Mouse (Mus musculus): Measurements from ENCODE around the gene Mipol1.

Gene Mipol1

GRCm38 (mm10) chr12:57515702-57516377, 285.6 kb downstream of the Mipol1 start:
- no peak for DNase-seq (ENCODE audit: low spot score)

DNA sequence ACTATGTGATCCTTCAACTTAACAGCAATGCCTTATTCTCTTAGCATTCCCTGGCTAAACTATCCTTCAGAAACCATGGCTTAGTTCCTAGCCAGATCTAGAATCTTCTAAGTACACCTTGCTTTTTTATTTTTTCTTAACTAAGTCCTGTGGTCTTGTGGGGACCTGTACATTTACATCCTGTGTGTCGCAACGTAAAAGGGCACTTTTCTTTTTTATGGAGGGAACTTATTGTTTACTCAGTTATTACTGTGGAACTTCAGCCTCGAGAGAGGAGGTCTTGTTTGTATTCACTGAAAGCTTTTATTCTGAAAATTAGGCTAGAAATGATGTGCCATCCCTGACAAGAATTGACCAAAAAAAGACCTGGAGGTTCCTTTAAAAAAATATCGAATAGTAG, 298.1 kb downstream of the Mipol1 start:
- no peak for DNase-seq (ENCODE audit: low spot score)

DNA sequence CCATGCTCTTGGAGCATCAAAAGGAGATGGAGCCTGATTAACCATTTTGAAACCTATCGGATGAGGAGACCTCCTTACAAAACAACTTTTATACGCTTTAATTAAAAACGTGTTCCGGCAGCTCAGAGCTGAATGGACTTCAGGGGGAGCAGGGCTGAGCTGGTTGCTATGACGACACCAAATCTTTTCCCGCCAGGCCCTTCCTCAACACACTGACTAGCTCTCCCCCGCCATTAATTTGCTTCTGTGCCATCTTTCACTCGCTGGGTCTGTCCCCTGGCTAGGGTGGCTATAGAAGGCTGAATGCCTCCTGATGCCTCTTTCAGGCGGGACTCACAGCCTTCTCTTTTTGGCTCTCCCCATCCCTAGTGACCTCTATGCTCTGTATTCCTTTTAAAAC, 300.2 kb downstream of the Mipol1 start:
- DNase-seq (ENCODE audit: low spot score): no peak

- no peak for DNase-seq (ENCODE audit: low spot score)
Observed at GRCm38 (mm10) chr12:57534517-57534878, 304.3 kb downstream of the Mipol1 start.

GRCm38 (mm10) chr12:57534879-57535611, 304.8 kb downstream of the Mipol1 start:
- no peak for DNase-seq (ENCODE audit: low spot score)

DNA sequence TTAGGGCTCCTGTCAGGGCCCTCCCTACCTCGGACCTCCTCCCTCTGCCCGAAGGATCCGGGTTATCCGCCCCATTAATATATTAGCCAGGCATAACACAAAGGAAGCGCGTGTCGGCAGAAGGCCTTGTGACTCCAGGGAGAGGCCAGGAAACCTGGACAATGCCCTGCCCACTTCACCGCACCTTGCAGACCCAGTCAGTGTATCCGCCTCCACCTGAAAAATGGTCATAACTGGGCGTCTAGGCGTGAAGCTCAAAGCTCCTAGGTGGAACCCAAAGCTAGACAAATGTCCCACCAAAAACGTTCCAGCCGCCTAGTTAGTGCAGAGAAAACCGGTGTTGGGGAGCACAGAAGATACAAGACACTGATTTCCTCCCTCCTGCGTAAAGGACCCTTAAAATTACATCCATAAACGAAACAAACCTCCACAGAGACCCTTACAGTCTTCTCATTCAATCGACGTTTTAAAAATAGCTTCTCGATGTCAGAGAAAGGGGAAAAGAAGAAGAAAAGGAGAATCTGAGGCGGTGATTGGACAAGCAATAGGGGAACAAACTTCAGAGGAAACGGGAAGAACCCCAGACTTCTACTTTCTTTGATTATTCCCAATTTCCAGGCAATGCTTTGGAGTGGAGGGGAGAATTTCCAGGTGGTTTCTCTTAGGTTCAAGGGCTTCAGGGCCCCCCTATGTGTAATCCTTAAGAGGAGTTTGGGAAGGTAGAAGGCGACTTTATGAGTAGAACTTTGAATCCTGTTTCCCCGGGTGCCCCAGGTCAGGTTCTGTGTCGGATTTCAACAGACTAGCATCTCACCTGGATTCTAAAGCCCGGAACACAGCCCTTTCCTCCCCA, 306.1 kb downstream of the Mipol1 start:
- no peak for DNase-seq (ENCODE audit: low spot score)

DNA sequence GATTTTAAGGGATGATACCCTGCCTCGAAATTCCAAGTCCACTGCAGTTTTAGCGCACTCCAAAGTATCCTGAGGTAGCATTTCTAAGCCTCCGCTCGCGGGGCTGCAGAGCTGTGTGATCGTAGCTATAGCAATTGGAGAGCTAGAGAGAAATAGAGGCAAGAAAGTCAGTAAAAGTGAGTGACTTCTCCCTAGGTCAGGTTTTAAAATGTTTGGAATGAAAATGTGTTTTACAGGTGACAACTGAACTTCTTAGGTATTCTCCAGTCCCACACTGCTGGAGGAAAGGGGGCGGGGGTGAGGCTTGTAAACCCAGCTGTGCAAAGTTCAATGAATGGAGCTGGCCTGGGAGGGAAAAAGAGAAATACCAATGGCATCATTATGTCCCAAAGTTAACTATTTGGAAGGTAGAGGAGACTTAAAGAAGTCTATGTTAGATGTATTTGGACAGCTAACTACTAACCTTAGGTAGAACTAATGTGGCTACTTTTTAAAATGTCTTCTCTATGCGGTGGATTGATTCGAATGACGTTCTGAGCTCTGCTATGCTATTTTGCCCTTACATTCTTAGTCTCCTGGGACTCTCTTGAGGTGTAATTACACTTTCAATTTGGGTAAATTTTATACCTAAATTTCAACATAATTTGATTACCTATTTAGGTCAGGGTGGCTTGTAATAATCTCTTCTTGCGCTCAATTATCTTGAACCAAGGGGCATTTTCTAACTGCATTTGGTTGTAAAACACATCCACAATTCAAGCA, 306.9 kb downstream of the Mipol1 start:
- DNase-seq (ENCODE audit: low spot score): no peak

DNA sequence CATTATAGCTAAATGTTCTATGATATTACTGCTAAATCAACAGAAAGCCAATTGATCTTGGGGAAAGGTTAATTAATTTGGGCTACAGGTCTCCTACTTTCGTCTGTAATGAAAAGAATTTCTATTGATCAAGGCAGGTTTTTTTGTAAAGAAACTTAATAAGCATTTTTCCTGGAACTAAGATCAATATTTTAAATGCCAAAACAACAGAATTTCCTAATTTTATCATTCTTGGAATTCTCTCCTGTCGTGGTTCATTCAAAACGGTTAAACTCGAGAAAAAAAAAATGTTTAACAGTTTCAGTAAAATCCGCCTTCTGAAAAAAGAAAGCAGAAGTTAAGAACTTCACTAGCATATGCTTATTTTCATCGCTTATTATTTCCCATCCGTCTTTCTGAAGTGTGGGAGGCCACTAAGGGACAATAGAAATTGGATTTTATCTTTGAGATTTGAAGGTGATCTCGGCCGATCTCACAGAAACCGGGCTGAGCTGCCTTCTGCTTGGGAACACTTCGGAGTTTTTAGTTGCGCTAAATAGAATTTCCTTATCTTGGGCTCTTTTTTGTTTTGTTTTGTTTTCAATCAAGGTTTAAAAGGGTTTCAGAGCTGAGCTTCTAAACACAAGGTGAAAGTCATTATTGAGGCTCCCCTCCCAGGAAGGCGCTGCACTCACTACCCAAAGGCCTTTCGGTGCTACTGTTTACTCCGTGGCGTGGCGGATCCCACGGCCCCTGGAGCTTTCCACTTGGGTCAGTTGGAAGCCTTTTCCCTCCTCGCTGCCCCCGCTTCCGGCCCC, 307.8 kb downstream of the Mipol1 start:
- no peak for DNase-seq (ENCODE audit: low spot score)

GRCm38 (mm10) chr12:57538588-57539550, 308.6 kb downstream of the Mipol1 start:
- DNase-seq (ENCODE audit: low spot score): no peak

GRCm38 (mm10) chr12:57539551-57539985, 309.3 kb downstream of the Mipol1 start:
- DNase-seq (ENCODE audit: low spot score): no peak

GRCm38 (mm10) chr12:57541118-57541517, 310.9 kb downstream of the Mipol1 start:
- no peak for DNase-seq (ENCODE audit: low spot score)

- no peak for DNase-seq (ENCODE audit: low spot score)
Observed at GRCm38 (mm10) chr12:57541931-57542745, 311.9 kb downstream of the Mipol1 start.

DNA sequence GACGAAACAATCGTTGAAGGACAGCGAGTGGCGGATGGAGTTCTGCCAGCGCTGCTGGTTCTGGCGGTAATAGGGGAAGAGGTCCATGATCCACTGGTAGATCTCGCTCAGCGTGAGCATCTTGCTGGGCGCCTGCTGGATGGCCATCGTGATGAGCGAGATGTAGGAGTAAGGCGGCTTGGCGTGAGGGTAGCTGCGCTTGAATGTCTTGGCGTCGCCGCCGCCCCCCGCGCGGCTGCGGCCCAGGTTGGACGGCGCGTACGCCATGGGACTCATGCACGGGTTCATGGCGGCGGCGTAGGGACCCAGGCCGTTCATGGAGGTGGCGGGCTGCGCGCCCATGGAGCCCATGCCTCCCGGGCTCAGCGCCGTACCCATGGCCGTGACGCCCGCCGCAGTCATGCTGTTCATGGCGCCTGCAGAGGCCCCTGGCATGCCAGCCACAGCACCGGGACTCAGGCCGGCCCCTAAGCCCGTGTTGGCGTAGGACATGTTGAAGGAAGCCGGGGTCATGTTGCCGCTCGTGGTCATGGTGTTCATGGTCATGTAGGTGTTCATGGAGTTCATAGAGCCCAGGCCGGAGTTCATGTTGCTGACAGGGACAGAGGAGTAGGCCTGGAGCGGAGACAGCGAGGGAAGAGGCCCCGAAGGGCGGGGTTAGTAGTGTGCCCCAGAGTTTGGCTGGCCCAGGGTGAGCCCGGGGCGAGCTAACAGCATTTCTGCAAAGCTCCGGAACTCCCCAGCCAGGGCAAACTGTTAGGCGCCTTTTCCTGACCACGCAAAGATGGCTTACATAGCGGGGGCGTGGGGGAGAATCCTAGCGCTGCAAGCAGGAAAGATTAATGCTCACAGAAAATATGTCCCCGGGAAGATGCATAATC, 312.8 kb downstream of the Mipol1 start:
- no peak for DNase-seq (ENCODE audit: low spot score)

GRCm38 (mm10) chr12:57543627-57543991, 313.4 kb downstream of the Mipol1 start:
- DNase-seq (ENCODE audit: low spot score): no peak

GRCm38 (mm10) chr12:57544641-57545370, 314.6 kb downstream of the Mipol1 start:
- peak; percentile 70 for DNase-seq (ENCODE audit: low spot score)

DNA sequence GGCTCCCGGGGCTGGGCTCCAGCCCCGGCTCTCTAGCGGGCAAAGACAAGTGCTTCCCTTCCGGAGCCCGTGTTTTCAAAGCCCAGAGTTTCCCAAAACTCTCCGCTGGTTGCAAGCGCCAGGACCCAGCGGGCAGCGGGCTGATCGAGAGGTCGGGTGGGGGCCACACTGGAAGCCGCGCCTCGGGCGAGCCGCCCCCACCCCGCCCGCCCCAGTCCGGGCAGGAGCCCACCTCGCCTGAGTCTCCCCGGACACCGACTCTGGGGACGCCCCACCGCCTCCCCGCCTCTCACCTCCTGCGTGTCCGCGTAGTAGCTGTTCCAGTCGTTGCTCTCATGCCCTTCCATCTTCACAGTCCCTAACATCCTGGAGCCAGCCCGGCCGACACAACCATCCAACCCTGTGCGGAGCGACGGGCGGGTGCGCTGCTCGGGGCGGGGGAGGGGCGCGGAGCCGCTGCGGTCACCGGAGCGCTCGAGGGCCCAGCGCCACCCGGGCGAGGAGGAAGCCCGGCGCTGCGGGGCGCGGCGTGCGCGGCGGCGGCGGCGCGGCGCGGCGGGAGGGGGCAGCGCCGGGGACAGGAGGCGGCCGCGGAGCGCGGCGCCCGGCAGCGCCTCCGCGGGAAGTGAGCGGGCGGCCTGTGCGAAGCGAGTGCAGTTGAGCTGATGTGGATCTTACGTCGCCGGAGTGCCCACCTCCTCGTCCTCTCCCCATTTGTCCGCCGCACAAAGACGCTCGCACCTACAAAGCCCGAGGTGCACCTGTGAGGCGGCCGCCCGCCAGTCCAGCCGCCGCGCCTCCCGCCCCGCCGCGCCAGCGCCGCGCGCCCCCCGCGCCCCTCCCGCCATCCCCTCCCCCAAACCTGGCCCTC, 315.4 kb downstream of the Mipol1 start:
- no peak for DNase-seq (ENCODE audit: low spot score)
